Mouse (Mus musculus): ENCODE measurements around the gene 1110008L16Rik. TPM values are rescaled to one million over a fixed set of nuclear protein-coding genes. Genes with fewer than 3 reads are reported as not detected.
"Not testable (repeated sequence)": the region's sequence is repeated elsewhere in the genome, so short reads cannot be mapped to it uniquely, and the experiment has no call there.

1110008L16Rik gene
- polyA plus RNA-seq, 1 experiment from 2014 or later: 8.9 TPM

DNA sequence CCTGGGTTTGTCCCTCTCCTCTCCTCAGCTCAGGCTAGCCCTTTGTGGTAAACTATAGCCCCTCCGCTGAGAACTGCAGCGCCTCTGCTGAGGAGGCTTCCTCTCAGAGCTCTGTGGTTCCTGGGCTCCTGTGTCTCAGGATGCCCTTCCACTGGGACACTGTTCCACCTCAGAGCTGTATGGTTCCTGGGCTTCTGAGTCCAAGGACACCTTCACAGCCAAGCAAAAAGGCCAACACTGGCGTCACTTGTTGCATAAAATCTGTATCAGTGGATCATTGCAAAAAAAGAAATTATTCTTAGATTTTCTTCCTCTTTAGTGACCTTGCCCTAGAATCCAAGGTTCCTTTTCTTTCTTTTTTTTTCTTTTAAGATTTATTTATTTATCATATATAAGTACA is 85.4 kb downstream of the 1110008L16Rik start:
- Histone ChIP-seq H3K9me3 (replicated peaks) (no peaks in the 10 kb centered on the region), H3K4me3 (replicated peaks) (no peak overlapping the region), H3K9ac (no peak overlapping the region), H3K27me3 (no peaks in the 10 kb centered on the region), H3K4me2 (no peak overlapping the region), H3K36me3 (no peaks in the 10 kb centered on the region), H3K4me1 (replicated peaks) (peaks cover 28% of the 10 kb centered on the region), H3K27ac (no peak overlapping the region)
- DNase-seq: no peak
- WGBS (ENCODE audit: insufficient replicate concordance): 69% methylated on average over 3 of the region's 3 CpGs
- ATAC-seq (ENCODE audit: low read depth): no peak

DNA sequence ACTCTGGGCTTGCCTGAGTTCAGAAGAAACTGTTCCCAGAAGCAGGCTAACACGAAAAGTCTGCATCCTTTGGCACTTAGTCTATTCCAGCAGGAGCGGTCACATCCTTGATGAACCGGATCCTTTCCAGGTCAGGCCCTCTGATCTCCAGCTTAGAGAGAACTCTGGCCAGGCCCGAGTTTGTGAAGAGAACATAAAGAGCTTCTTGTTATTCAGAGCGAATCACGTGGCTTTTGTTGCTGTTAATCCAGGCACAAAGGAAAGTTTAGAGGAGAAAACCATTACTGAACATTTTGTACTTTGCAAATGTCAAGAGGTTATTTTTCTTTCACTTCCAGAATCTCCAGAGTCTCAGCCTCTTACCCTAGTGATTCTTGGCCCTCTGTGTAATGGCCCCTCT is 86.6 kb downstream of the 1110008L16Rik start:
- WGBS (ENCODE audit: insufficient replicate concordance): 73% methylated on average over 6 of the region's 6 CpGs
- no peak overlapping the region for H3K9ac ChIP-seq
- H3K4me3 ChIP-seq (replicated peaks): no peak overlapping the region
- no peak overlapping the region for H3K27ac ChIP-seq
- no peak for DNase-seq
- no peaks in the 10 kb centered on the region for H3K36me3 ChIP-seq
- no peaks in the 10 kb centered on the region for H3K9me3 ChIP-seq (replicated peaks)
- peaks cover 8% of the 10 kb centered on the region; the same call in 1 of the 2 replicates for H3K27me3 ChIP-seq
- no peak for ATAC-seq (ENCODE audit: low read depth)
- H3K4me2 ChIP-seq: no peak overlapping the region
- H3K4me1 ChIP-seq (replicated peaks): peaks cover 34% of the 10 kb centered on the region

DNA sequence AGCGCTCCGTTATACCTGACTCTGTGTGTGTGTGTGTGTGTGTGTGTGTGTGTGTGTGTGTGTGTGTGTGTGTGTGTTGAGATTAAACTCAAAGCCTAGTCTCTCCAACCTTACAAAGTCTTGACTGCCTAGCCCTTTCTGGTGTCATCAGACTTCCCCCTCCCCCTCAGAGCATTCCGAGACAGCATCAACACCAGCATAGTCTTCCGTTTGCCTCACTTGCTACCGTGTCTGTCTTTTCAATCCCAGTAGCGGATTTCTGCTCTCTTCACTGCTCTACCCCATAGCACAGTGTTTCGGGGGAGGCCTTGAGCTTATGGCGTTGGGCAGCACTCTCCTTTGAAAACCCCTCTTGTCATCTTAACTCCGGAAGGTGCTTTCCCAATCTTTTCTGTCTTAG is 87.1 kb downstream of the 1110008L16Rik start:
- H3K9me3 ChIP-seq (replicated peaks): no peaks in the 10 kb centered on the region
- DNase-seq (no peak), ATAC-seq (ENCODE audit: low read depth) (no peak)
- WGBS (ENCODE audit: insufficient replicate concordance): 74% methylated on average over 9 of the region's 9 CpGs
- no peaks in the 10 kb centered on the region for H3K36me3 ChIP-seq
- no peak overlapping the region for H3K4me2 ChIP-seq
- H3K27me3 ChIP-seq: peaks cover 12% of the 10 kb centered on the region
- H3K4me3 ChIP-seq (replicated peaks): no peak overlapping the region
- H3K27ac ChIP-seq: no peak overlapping the region
- no peak overlapping the region for H3K9ac ChIP-seq
- H3K4me1 ChIP-seq (replicated peaks): peaks cover 34% of the 10 kb centered on the region

DNA sequence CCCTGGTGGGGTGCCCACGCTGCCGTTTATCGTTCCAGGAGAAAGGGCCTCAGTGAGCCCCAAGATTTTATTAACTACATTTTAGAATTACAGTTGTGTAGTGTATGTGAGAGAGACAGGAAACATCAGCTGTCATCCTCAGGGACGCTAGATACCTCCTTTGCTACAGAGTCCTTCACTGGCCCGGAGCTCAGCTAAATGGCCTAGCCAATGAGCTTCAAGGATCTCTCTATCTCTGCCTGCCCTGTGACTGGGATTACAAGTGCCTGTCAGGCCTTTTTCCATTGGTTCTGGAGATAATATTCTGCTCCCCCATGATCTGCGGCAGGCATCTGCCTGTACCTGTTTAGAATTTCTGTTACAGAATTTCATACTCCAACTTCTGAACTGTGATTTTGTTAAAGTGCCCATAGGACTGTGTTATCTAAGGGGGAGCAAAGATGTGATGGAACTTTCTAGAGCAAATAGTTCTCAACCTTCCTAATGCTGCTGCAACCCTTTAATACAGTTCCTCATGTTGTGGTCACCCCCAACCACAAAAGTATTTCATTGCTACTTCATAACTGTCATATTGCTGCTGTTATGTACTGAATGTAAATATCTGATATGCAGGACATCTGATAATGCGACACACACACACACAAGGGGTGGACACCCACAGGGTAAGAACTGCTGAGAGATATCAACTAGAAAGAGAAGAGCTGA is 87.9 kb downstream of the 1110008L16Rik start:
- no peaks in the 10 kb centered on the region for H3K36me3 ChIP-seq
- ATAC-seq (ENCODE audit: low read depth): 0 out of 2 replicates have a peak, but pooled peaks have one; percentile 29
- H3K9ac ChIP-seq: no peak overlapping the region
- H3K27ac ChIP-seq: no peak overlapping the region
- H3K27me3 ChIP-seq: peaks cover 13% of the 10 kb centered on the region
- peaks cover 34% of the 10 kb centered on the region for H3K4me1 ChIP-seq (replicated peaks)
- no peak overlapping the region for H3K4me2 ChIP-seq
- no peak for DNase-seq
- 44% methylated on average over 7 of the region's 7 CpGs for WGBS (ENCODE audit: insufficient replicate concordance)
- no peak overlapping the region for H3K4me3 ChIP-seq (replicated peaks)
- H3K9me3 ChIP-seq (replicated peaks): no peaks in the 10 kb centered on the region

DNA sequence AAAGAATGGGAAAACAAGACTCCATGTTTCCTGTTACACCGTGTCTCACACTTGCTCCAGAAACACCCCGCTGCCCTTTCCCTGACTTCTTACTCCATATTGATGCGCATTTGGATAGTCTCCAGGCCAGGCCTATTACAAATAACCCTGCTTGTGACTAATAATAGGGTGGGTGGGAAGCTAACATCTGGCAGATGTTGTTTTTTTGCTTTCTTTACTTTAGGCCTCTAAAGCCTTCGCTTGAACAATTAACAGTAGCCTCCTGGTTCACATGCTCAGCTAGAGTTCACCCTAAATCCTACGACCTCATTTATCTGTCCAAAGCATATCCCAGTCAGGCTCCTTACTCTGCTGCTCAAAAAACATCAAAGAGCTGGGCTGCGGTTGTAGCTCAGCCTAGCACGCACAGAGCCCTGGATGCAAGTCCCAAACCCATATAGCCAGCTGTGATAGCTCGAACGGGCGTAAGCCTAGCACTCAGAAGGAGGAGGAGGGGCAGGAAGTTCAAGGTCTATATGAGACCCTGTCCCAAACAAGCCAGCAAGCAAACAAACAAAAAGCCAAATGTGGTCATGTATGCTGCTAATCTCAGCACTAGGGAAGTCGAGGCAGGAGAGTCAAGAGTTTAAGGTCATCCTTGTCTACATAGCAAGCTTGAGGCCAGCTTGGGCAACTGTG is 88.5 kb downstream of the 1110008L16Rik start:
- 45% methylated on average over 11 of the region's 11 CpGs for WGBS (ENCODE audit: insufficient replicate concordance)
- Histone ChIP-seq H3K36me3 (no peaks in the 10 kb centered on the region), H3K9ac (peak overlapping the region; percentile 17; the same call in 1 of the 2 replicates), H3K4me1 (replicated peaks) (peaks cover 34% of the 10 kb centered on the region), H3K27ac (peak overlapping the region; percentile 29; the same call in 1 of the 2 replicates), H3K27me3 (peaks cover 13% of the 10 kb centered on the region), H3K4me3 (replicated peaks) (no peak overlapping the region), H3K4me2 (no peak overlapping the region), H3K9me3 (replicated peaks) (no peaks in the 10 kb centered on the region)
- ATAC-seq (ENCODE audit: low read depth): no peak
- no peak for DNase-seq

DNA sequence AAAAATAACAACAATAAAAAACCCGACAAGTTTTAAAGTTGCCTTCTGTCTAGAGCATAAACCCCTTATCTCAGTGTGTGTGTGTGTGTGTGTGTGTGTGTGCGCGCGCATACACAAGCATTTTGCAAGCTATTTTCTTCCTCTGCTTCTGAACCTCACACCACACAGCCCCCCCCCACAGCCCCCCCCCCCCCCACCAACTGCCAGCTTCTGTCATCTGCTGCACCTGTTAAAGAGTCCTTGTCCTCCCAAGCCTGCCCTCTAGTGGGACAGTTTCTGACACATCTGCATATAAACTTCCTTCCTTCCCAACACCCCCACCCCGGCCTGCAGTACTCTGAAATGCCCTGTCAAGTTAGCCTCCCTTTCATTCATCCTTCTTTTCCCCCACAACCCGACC is 89.1 kb downstream of the 1110008L16Rik start:
- WGBS (ENCODE audit: insufficient replicate concordance): 35% methylated on average over 6 of the region's 6 CpGs
- Histone ChIP-seq H3K36me3 (no peaks in the 10 kb centered on the region), H3K4me2 (no peak overlapping the region), H3K9ac (no peak overlapping the region), H3K9me3 (replicated peaks) (no peaks in the 10 kb centered on the region), H3K4me1 (replicated peaks) (peaks cover 34% of the 10 kb centered on the region), H3K4me3 (replicated peaks) (no peak overlapping the region), H3K27me3 (peaks cover 13% of the 10 kb centered on the region), H3K27ac (peak overlapping the region; percentile 29; the same call in 1 of the 2 replicates)
- DNase-seq (peak; percentile 15), ATAC-seq (ENCODE audit: low read depth) (no peak)

DNA sequence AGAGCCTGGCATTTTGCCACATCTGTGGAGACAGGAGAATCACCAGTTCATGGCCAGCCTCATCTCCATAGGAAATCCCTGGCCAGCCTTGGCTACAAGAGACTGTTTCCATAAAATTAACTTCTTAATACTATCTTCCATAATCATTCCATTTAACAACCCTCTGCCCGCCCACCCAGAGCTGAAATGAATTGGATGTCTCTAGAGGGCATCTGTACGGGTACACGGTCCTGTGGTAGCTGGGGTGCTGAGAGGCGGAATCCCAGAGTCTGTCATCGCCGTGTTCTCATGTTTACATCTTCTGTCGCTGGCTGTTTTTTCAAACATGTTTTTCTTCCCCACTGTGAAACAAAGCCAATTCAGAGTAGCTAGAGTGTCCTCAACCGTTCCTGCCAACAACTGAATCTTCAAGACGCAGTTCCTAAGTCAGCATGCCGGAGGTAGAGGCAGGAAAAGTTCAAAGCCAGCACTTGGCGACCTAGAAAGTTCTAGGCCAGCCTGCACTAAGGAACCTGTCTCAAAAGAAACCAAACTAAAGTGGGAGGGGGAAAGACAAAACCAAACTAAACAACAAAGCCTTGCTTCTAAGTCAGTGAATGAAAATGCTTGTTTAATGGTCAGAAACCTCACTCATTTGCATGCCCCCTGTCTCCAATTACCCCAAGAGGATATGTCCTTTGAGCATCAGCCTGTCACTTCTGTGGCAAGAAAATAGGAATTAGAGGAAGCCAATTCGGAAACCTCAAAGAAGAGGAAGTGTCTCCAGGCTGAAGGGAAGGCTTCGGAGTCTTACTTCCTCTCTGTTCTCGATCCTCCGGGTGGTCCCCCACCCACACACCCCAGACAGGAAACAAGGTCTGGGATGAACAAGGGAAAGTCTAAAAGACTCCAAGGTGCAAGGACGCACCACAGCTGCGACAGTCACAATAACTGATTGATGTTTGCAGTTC is 90.0 kb downstream of the 1110008L16Rik start:
- H3K4me2 ChIP-seq: no peak overlapping the region
- peaks cover 13% of the 10 kb centered on the region for H3K27me3 ChIP-seq
- no peak overlapping the region for H3K4me3 ChIP-seq (replicated peaks)
- H3K9ac ChIP-seq: no peak overlapping the region
- H3K36me3 ChIP-seq: no peaks in the 10 kb centered on the region
- peaks cover 34% of the 10 kb centered on the region for H3K4me1 ChIP-seq (replicated peaks)
- no peak for DNase-seq
- 34% methylated on average over 17 of the region's 17 CpGs for WGBS (ENCODE audit: insufficient replicate concordance)
- H3K9me3 ChIP-seq (replicated peaks): no peaks in the 10 kb centered on the region
- no peak overlapping the region for H3K27ac ChIP-seq
- ATAC-seq (ENCODE audit: low read depth): no peak

DNA sequence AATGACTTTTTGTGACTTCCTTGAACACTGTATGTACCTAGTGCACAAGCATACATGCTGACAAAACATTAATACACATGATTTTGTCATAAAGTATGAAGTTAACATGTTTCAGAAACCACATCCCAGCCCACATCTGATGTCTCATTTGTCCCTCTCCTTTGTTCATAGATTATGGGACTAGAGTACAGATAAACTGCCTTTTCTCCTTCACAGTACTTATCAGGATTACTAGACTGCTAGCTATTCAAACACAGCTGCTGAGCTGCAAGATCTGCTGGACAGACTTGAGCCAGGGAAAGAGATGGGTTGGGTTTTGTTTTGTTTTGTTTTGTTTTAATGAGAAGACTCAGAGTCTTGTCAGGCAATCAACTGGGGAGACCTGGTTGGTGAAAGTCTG is 92.7 kb downstream of the 1110008L16Rik start:
- peaks cover 28% of the 10 kb centered on the region for H3K4me1 ChIP-seq (replicated peaks)
- peaks cover 13% of the 10 kb centered on the region for H3K27me3 ChIP-seq
- H3K4me2 ChIP-seq: no peak overlapping the region
- no peak overlapping the region for H3K4me3 ChIP-seq (replicated peaks)
- H3K9ac ChIP-seq: no peak overlapping the region
- ATAC-seq (ENCODE audit: low read depth) (no peak), DNase-seq (no peak)
- no peaks in the 10 kb centered on the region for H3K9me3 ChIP-seq (replicated peaks)
- H3K27ac ChIP-seq: no peak overlapping the region
- H3K36me3 ChIP-seq: no peaks in the 10 kb centered on the region

DNA sequence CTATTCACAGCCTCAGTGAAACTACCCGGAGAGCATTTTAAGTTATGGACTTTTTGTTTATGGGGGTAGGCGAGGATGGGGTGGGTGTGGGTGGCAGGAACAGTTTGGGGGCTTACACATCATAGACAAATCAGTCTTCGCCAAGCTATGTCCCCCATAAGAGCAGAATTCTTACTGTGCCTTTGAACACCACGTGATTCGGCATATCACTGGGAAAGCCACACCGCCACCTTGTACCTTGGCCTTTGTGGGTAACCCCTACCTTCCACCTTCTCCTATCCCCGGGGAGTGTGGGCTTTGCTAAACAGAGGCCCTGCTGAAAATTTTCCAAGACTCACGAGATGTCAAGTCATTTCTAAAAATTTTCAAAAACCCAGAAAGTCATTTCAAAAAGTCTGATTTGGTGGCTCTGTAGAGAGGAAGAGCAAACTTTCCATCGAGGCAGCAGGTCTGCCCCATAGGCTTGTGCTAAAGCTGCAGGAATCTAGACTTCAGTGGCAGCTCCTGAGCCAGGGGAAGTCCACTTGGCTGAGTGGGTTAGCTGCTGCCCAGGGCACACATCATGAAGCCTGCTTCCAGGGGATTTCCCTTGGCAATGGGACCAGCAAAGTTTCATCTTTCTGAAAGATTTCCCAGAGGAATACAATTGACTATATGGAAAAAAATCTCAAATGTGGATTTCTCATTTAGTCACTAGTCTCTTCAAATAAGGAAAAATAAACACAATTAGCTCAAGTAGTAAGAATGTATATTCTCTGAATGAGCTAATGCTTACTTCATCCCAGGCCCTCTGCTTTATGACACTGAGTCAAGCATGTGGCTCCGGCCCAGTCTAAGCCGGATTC is 93.6 kb downstream of the 1110008L16Rik start:
- WGBS (ENCODE audit: insufficient replicate concordance): 70% methylated on average over 11 of the region's 11 CpGs
- H3K4me1 ChIP-seq (replicated peaks): peaks cover 26% of the 10 kb centered on the region

DNA sequence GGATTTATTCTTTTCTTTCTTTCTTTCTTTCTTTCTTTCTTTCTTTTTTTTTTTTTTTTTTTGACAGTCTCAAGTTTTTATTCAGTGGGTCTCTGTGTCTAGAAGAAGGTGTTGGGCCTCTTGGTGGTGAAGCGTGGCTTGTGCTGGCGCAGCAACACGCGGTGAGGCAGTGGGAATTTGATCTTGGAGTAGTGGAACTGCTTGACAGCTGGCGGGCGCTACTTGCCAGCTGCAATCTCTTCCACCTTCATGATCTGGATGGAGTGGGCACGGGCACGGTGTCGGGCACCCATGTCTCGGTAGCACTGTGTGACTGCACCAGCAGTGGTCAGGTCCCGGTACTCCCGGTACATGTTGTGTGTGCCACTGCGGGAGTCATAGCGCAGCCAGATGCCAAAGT is 96.2 kb downstream of the 1110008L16Rik start:
- not testable (repeated sequence) for H3K27ac ChIP-seq; DNase-seq; H3K4me2 ChIP-seq; H3K9me3 ChIP-seq (replicated peaks); ATAC-seq (ENCODE audit: low read depth); H3K36me3 ChIP-seq; H3K4me3 ChIP-seq (replicated peaks); H3K9ac ChIP-seq; H3K27me3 ChIP-seq
- WGBS (ENCODE audit: insufficient replicate concordance): 87% methylated on average over 14 of the region's 14 CpGs
- peaks cover 19% of the 10 kb centered on the region for H3K4me1 ChIP-seq (replicated peaks)

More for the DNA sequence above, 93.6 kb downstream of the 1110008L16Rik start:
- Histone ChIP-seq H3K27me3 (peaks cover 13% of the 10 kb centered on the region), H3K27ac (no peak overlapping the region), H3K4me2 (no peak overlapping the region), H3K9ac (no peak overlapping the region), H3K36me3 (no peaks in the 10 kb centered on the region), H3K4me3 (replicated peaks) (no peak overlapping the region), H3K9me3 (replicated peaks) (no peaks in the 10 kb centered on the region)
- ATAC-seq (ENCODE audit: low read depth) (no peak), DNase-seq (no peak)

Data from liver, embryonic 13.5 days (tissue).